Mouse (Mus musculus) limb, embryonic 10.5 days (tissue): Measurements from ENCODE around the gene Zscan21. TPM values are rescaled to one million over a fixed set of nuclear protein-coding genes. Genes with fewer than 3 reads are reported as not detected.

ENCODE experiments used
- DNase-seq: peaks from one replicate; pipeline ENCODE4 v3.0.0-alpha.2; 2017; ENCODE audit warnings: low spot score
- H3K27ac ChIP-seq: fragments of 300-500 bp; sonication (generic); 2 replicates; pipeline ENCODE4 v1.5.1; 2016; ENCODE audit warnings: mild to moderate bottlenecking
- H3K27me3 ChIP-seq: fragments of 300-500 bp; sonication (generic); 2 replicates; pipeline ENCODE4 v1.6.1; 2016; ENCODE audit warnings: low read depth, mild to moderate bottlenecking; ENCODE audit not compliant: poor library complexity, severe bottlenecking
- H3K36me3 ChIP-seq: fragments of 300-500 bp; sonication (generic); 2 replicates; pipeline ENCODE4 v1.6.1; 2016; ENCODE audit warnings: mild to moderate bottlenecking, moderate library complexity
- H3K4me1 ChIP-seq: fragments of 300-500 bp; sonication (generic); 2 replicates; pipeline ENCODE4 v1.6.1; 2016
- H3K4me3 ChIP-seq: fragments of 300-500 bp; sonication (generic); 2 replicates; pipeline ENCODE4 v1.5.1; 2016; ENCODE audit warnings: mild to moderate bottlenecking, moderate library complexity
- H3K9me3 ChIP-seq: fragments of 300-500 bp; sonication (generic); replicated peaks from 2 replicates; pipeline ENCODE4 v1.6.1; 2016; ENCODE audit warnings: mild to moderate bottlenecking
- WGBS: fragments of 180-500 bp; shearing (Covaris S2); methylation state at CpG from one replicate; pipeline ENCODE4 v1.1.7; 2016; 5-methylcytosine and 5-hydroxymethylcytosine counted together
- polyA plus RNA-seq: library from polyadenylated mRNA; unstranded; fragments of >200 nt; fragmentation: Nextera tagmentation; extraction: Ambion mirVana; gene quantifications from 2 replicates; pipeline ENCODE4 v1.2.1, GENCODE M21; 2016

The Zscan21 gene
- polyA plus RNA-seq: 87.1 and 97.2 TPM in 2 replicates

DNA sequence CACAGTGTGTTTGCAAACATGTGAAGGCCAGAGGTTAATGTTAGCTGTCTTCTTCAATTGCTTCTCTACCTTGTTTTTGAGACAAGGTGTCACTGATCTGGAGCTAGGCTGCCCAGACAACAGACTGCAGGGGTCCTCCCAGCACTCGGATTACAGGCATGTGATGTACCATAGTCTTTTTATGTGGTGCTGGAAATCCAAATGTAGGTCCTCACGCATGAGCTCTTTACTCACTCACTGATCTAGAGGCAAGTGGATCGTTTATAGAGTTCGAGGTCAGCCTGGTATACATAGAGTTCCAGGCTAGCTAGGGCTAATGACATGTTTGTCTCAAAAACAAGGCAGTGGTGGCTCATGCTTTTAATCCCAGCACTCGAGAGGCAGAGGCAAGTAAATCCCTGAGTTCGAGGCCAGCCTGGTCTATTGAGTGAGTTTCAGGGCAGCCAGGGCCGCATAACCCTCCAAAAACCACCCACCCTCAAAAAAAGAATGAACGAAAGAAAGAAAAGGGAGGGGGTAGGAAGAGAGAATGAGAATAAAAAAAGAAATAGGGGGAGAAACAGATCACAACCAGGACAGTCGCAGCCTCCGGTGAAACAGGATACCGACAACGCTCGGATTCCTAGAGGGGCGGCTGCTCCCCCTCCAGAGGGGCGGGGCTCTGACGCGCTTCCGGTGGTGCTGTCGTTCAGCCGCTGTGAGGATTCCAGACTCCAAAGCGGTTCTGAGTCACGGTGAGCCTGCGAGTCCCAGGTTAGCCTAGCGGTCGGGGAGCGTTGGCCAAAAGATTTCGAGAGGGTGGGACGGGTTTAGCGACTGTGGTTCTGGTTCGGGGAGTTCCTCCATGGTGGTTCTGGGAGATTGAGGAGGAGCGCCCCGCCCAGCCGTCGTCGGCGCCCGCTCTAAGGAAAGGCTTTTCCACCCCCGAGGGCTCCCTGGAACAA is at the start of gene Zscan21:
Gene Zscan21, plus strand, starts transcription at position 649 of the 944 bp plus-strand sequence.
- peak; percentile 93 for DNase-seq
- WGBS: 7% methylated on average over 38 of the region's 38 CpGs
- H3K27me3 ChIP-seq: no peaks in the 10 kb centered on the region

GRCm38 (mm10) chr5:138073803-138074202 is 42.9 kb upstream of the Zscan21 start:
- no peaks in the 10 kb centered on the region for H3K4me1 ChIP-seq
- H3K27me3 ChIP-seq: no peaks in the 10 kb centered on the region
- no peaks in the 10 kb centered on the region for H3K9me3 ChIP-seq
- no peak overlapping the region for H3K27ac ChIP-seq
- no peak overlapping the region for H3K4me3 ChIP-seq
- DNase-seq: no peak
- 87% methylated on average over 4 of the region's 4 CpGs for WGBS
- H3K36me3 ChIP-seq: no peaks in the 10 kb centered on the region

More for the DNA sequence above, at the start of gene Zscan21:
- H3K27ac ChIP-seq: peak within 1 kb of the TSS; percentile 94
- H3K4me1 ChIP-seq: peaks cover 12% of the 10 kb centered on the region
- peak within 1 kb of the TSS; percentile 75 for H3K4me3 ChIP-seq
- H3K9me3 ChIP-seq: no peaks in the 10 kb centered on the region
- H3K36me3 ChIP-seq: peaks cover 27% of the 10 kb centered on the region

GRCm38 (mm10) chr5:138075684-138076083 is 41.0 kb upstream of the Zscan21 start:
- H3K9me3 ChIP-seq: no peaks in the 10 kb centered on the region
- H3K4me3 ChIP-seq: no peak overlapping the region
- H3K27ac ChIP-seq: no peak overlapping the region
- H3K36me3 ChIP-seq: no peaks in the 10 kb centered on the region
- H3K27me3 ChIP-seq: no peaks in the 10 kb centered on the region
- 82% methylated on average over 3 of the region's 3 CpGs for WGBS
- H3K4me1 ChIP-seq: no peaks in the 10 kb centered on the region
- no peak for DNase-seq

DNA sequence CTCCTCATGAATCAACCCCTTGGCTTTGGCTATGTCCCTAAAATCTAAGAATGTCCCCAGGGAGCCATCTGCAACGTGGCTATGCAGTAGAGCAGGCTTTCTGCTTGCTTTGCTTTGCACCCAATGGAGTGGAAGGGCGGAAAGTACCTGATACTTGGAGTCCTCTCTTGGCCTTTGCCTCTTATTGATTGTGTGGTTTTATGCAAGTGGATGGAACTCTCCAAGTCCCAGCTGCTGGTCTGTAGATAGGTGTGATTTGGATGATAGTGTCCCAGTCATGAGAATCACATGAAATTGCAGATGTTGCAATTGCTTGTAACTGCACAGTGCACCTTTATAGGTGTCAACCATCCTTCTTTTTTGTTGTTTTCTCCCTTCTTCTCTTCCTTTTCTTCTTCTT is 40.6 kb upstream of the Zscan21 start:
- no peaks in the 10 kb centered on the region for H3K36me3 ChIP-seq
- H3K27ac ChIP-seq: no peak overlapping the region
- no peaks in the 10 kb centered on the region for H3K27me3 ChIP-seq
- H3K9me3 ChIP-seq: no peaks in the 10 kb centered on the region
- H3K4me1 ChIP-seq: no peaks in the 10 kb centered on the region
- H3K4me3 ChIP-seq: no peak overlapping the region
- 66% methylated on average over 2 of the region's 2 CpGs for WGBS
- no peak for DNase-seq

DNA sequence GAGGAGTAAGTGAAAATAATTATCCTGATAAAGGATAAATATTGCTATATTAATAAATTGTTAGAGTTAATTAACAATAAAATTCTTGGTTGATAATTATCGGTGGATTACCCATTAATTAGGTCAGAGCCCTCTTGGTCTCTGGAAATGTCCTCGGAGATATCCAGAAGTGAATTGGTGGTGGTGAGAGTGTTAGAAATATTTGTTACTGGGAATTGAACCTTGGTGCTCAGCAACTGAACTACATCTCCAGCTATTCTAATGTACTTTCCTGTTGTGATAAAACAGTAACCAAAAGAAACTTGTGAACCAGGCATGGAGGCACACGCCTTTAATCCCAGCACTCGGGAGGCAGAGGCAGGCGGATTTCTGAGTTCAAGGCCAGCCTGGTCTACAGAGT is 36.2 kb upstream of the Zscan21 start:
- H3K27me3 ChIP-seq: no peaks in the 10 kb centered on the region
- H3K4me1 ChIP-seq: 0 out of 2 replicates have a peak, but pooled peaks cover 3% of the 10 kb centered on the region
- no peak overlapping the region for H3K4me3 ChIP-seq
- 90% methylated on average over 5 of the region's 5 CpGs for WGBS
- no peaks in the 10 kb centered on the region for H3K9me3 ChIP-seq
- H3K36me3 ChIP-seq: no peaks in the 10 kb centered on the region
- H3K27ac ChIP-seq: no peak overlapping the region
- no peak for DNase-seq

- 85% methylated on average over 9 of the region's 9 CpGs for WGBS
- Histone ChIP-seq H3K4me3 (no peak overlapping the region), H3K36me3 (no peaks in the 10 kb centered on the region), H3K27me3 (no peaks in the 10 kb centered on the region), H3K4me1 (peaks cover 10% of the 10 kb centered on the region), H3K9me3 (no peaks in the 10 kb centered on the region), H3K27ac (no peak overlapping the region)
- no peak for DNase-seq
Observed at GRCm38 (mm10) chr5:138081446-138081845, 35.3 kb upstream of the Zscan21 start.

DNA sequence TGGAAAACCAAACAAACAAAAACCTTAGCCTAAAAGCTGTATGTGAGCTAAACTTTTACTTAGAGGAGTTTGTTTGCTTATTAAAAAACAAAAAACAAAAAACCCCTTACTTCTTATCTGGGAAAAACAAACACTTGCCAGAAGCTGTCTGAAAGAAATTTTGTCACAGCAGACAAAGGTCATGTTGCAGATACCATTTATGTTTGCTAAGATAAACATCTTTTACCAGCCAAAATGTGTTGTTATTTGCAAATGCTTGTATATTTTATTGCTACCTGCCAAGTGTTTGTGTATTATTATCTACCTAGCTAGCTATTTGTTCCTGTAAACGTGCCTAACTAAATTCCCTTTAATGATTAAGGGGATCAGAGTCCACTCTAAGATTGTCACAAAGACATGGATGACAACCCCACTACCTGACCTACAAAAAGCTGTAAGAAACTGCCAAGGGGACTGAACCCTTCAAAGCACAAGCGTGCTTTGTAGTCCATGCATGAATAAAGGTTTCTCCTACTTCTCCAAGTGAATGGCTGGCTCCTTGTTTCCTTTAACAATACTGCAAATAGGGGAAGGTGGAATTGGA is 33.3 kb upstream of the Zscan21 start:
- 70% methylated on average over 2 of the region's 2 CpGs for WGBS
- peaks cover 15% of the 10 kb centered on the region for H3K36me3 ChIP-seq

DNA sequence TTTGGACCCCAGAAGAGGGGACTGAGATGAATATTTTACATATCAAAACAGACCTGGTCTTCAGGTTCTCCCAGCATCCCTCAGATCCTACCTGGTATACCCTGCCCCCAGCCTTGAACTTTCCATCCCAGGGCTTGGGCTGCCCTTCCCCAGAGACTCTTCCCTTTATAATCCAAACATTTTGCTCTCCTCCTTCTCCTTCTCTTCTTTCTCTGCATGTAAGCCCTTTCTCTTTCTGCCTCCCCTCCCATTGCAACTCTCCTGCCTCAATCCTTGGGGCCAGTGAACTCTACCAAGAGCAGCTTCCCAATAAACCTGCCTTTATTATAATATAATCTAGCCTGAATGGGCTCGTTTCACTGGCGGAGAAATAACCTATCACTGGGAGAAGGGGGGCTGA is 32.8 kb upstream of the Zscan21 start:
- no peaks in the 10 kb centered on the region for H3K27me3 ChIP-seq
- WGBS: 90% methylated on average over 2 of the region's 2 CpGs
- H3K4me1 ChIP-seq: peaks cover 12% of the 10 kb centered on the region
- H3K36me3 ChIP-seq: peaks cover 20% of the 10 kb centered on the region
- no peak for DNase-seq
- no peaks in the 10 kb centered on the region for H3K9me3 ChIP-seq
- H3K27ac ChIP-seq: no peak overlapping the region
- H3K4me3 ChIP-seq: no peak overlapping the region

More for the DNA sequence above, 33.3 kb upstream of the Zscan21 start:
- H3K4me3 ChIP-seq: no peak overlapping the region
- no peaks in the 10 kb centered on the region for H3K27me3 ChIP-seq
- no peak overlapping the region for H3K27ac ChIP-seq
- no peak for DNase-seq
- H3K9me3 ChIP-seq: no peaks in the 10 kb centered on the region
- H3K4me1 ChIP-seq: peaks cover 12% of the 10 kb centered on the region

DNA sequence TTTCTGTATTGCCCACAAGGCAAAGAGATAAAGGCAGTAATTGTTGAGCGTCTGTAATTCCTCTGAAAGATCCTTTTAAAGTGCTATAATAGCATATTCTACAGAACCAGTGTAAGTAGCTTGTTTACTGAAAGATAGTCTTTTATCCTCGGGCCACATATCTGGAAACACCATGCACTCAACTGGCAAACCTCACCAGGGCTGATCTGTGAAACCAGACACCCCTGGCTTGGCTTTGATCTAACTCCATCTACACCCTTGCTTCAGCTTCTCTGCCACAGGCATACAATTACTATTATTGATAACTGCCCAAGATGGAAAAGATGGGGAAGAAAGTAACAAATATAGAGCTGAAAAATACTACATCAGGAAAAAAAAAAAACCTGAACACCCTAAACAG is 32.2 kb upstream of the Zscan21 start:
- WGBS: 33% methylated on average over 2 of the region's 2 CpGs
- DNase-seq: peak; percentile 35
- H3K27ac ChIP-seq: peak overlapping the region; percentile 97
- peak overlapping the region; percentile 87 for H3K4me3 ChIP-seq
- H3K4me1 ChIP-seq: peaks cover 12% of the 10 kb centered on the region
- peaks cover 26% of the 10 kb centered on the region for H3K36me3 ChIP-seq
- H3K27me3 ChIP-seq: no peaks in the 10 kb centered on the region
- no peaks in the 10 kb centered on the region for H3K9me3 ChIP-seq

DNA sequence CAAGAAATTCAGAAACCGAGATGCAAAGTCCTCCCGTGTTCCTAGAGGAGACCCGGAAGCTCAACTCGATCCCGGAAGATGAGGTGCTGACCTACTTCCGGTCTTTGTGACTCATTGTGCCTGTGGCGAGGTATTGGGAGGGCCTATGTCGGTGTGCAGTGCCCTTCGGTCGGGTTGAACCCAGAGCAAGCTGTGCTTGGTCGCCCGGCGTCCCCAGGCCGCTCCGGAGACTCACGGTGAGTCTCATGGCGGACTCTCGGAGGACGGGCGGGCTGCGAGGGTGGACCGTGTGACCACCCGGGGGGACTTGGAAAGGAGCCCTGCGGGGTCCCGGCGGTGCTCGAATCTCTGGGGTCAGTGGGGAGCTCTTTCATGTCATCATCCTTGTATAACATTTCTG is 31.7 kb upstream of the Zscan21 start, which contains the start of gene Zkscan1:
Gene Zkscan1, plus strand, starts transcription at position 89 of the 400 bp plus-strand sequence.
- WGBS: under 1% methylated on average over 27 of the region's 27 CpGs
- H3K27me3 ChIP-seq: no peaks in the 10 kb centered on the region
- DNase-seq: peak; percentile 87
- H3K9me3 ChIP-seq: no peaks in the 10 kb centered on the region
- H3K36me3 ChIP-seq: peaks cover 28% of the 10 kb centered on the region
- H3K4me1 ChIP-seq: peaks cover 12% of the 10 kb centered on the region
- peak within 1 kb of the TSS; percentile 87 for H3K4me3 ChIP-seq
- H3K27ac ChIP-seq: peak within 1 kb of the TSS; percentile 97

GRCm38 (mm10) chr5:138085421-138085911 is 31.2 kb upstream of the Zscan21 start:
- no peaks in the 10 kb centered on the region for H3K9me3 ChIP-seq
- under 1% methylated on average over 18 of the region's 18 CpGs for WGBS
- peak overlapping the region; percentile 87 for H3K4me3 ChIP-seq
- H3K4me1 ChIP-seq: peaks cover 12% of the 10 kb centered on the region
- DNase-seq: no peak
- H3K27ac ChIP-seq: peak overlapping the region; percentile 97
- H3K27me3 ChIP-seq: no peaks in the 10 kb centered on the region
- H3K36me3 ChIP-seq: peaks cover 29% of the 10 kb centered on the region

- Histone ChIP-seq H3K27me3 (no peaks in the 10 kb centered on the region), H3K9me3 (no peaks in the 10 kb centered on the region), H3K27ac (no peak overlapping the region), H3K36me3 (peaks cover 34% of the 10 kb centered on the region), H3K4me1 (peaks cover 12% of the 10 kb centered on the region), H3K4me3 (no peak overlapping the region)
- WGBS: 92% methylated on average over 3 of the region's 3 CpGs
- DNase-seq: no peak
Observed at GRCm38 (mm10) chr5:138086842-138087241, 29.9 kb upstream of the Zscan21 start.

GRCm38 (mm10) chr5:138088366-138088765 is 28.3 kb upstream of the Zscan21 start:
- no peaks in the 10 kb centered on the region for H3K9me3 ChIP-seq
- H3K36me3 ChIP-seq: peaks cover 47% of the 10 kb centered on the region
- no peaks in the 10 kb centered on the region for H3K27me3 ChIP-seq
- WGBS: 94% methylated on average over 3 of the region's 3 CpGs
- no peak overlapping the region for H3K4me3 ChIP-seq
- no peak for DNase-seq
- H3K27ac ChIP-seq: no peak overlapping the region
- H3K4me1 ChIP-seq: peaks cover 12% of the 10 kb centered on the region
